Mouse (Mus musculus): ENCODE data around the gene 1700007K13Rik.

- TF ChIP-seq CTCF (IDR thresholded peaks at IDR 0.05; ENCODE audit: low read depth) (no peak), EP300 (optimal IDR thresholded peaks at IDR 0.05) (no peak)
Observed at GRCm38 (mm10) chr2:28453539-28453938, 12.6 kb downstream of the 1700007K13Rik start.
